Mouse (Mus musculus): ENCODE measurements around the gene 4930564D02Rik. TPM values are rescaled to one million over a fixed set of nuclear protein-coding genes. Genes with fewer than 3 reads are reported as not detected.

The 4930564D02Rik gene
- polyA plus RNA-seq, 1 experiment from 2014 or later: not detected

DNA sequence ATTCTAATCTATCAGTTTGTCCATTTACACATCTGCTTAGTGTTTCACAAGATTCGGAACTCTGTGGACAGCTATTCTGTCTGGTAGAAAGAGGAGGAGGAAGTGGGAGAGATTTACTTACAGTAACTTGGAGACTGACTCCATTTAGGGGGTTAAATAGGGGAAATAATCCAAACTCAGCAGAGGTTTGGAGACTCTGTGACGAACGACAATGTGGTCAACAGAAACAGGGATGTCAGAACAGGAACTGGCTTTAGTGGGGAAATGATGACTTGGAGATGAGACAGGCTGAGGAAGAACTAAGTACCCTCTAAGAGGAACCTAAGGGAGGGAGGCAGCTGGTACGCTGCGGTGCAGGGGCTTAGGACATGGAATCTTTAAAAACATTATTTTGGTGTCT lies 19.8 kb upstream of the 4930564D02Rik start:
- H3K4me2 ChIP-seq: no peak overlapping the region
- H3K27me3 ChIP-seq (replicated peaks): no peaks in the 10 kb centered on the region
- H3K36me3 ChIP-seq (replicated peaks): no peaks in the 10 kb centered on the region
- no peak for ATAC-seq (replicated peaks)
- H3K4me1 ChIP-seq: peaks cover 69% of the 10 kb centered on the region
- WGBS: 87% methylated on average over 5 of the region's 5 CpGs
- H3K4me3 ChIP-seq: no peak overlapping the region
- H3K9me3 ChIP-seq: no peaks in the 10 kb centered on the region
- H3K9ac ChIP-seq: no peak overlapping the region
- H3K27ac ChIP-seq: no peak overlapping the region

DNA sequence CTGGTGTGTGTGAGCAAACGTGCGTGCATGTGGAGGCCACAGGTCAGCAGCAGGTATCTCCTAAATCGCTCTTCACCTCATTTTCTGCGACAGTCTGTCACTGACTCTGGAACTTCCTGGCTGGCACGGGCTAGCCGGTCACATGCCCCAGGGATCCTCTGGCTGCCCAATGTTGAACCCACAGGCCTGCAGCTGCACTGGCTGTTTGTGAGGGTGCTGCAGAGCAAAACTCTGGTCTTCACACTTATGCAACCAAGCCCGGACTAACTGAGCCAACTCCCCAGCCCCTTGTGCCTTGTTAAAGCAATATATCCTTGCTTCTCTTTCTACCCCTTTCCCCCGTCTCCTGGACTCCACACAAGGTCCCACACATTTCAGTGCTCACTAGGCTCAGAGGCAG lies 19.0 kb upstream of the 4930564D02Rik start:
- Histone ChIP-seq H3K27me3 (replicated peaks) (no peaks in the 10 kb centered on the region), H3K4me2 (no peak overlapping the region), H3K9me3 (no peaks in the 10 kb centered on the region), H3K4me1 (peaks cover 68% of the 10 kb centered on the region), H3K4me3 (no peak overlapping the region), H3K27ac (no peak overlapping the region), H3K9ac (no peak overlapping the region), H3K36me3 (replicated peaks) (no peaks in the 10 kb centered on the region)
- ATAC-seq (replicated peaks): no peak
- 85% methylated on average over 8 of the region's 8 CpGs for WGBS

DNA sequence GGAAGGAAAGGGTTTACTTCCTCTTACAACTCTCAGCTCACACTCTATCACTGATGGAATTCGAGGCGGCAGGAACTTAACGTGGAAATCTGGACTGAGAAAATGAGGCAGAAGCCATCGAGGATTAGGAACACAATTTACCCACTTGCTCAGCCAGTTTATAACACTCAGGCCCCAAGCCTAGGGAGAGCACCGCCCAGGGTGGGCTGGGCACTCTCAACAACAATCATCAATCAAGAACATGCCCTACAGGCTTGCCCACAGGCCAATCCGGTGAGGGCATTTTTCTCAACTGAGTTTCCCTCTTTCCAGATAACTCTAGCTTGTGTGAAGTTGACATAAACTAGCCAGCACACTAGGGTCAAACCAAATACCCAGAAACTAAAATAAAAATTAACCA lies 16.8 kb upstream of the 4930564D02Rik start:
- ATAC-seq (replicated peaks): no peak
- Histone ChIP-seq H3K27ac (no peak overlapping the region), H3K36me3 (replicated peaks) (no peaks in the 10 kb centered on the region), H3K9ac (no peak overlapping the region), H3K9me3 (no peaks in the 10 kb centered on the region), H3K4me2 (no peak overlapping the region), H3K4me3 (no peak overlapping the region), H3K4me1 (peaks cover 59% of the 10 kb centered on the region), H3K27me3 (replicated peaks) (no peaks in the 10 kb centered on the region)
- WGBS: 81% methylated on average over 6 of the region's 6 CpGs

DNA sequence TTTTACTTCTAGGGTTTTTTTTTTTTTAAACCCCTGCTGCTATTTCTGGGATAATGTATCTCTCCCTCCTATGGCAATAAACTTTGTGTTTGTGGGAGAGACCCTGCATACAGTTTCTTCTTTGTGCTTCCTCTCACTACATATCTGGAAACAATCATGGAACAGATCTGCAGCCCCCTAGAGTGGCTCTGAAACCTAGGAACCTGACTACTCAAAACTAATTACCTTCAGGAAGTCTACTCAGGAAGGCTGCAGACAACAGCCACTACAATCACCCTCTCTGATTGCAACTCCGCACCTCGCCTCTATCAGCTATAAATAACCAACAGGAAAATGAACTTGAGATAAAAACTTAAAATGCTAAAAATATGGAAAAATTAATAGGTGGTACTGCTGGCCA lies 15.5 kb upstream of the 4930564D02Rik start:
- H3K4me1 ChIP-seq: peaks cover 52% of the 10 kb centered on the region
- no peaks in the 10 kb centered on the region for H3K36me3 ChIP-seq (replicated peaks)
- peak overlapping the region; percentile 70 for H3K4me2 ChIP-seq
- peak overlapping the region; percentile 58 for H3K4me3 ChIP-seq
- 69% methylated on average over 2 of the region's 2 CpGs for WGBS
- peak overlapping the region; percentile 79 for H3K9ac ChIP-seq
- no peaks in the 10 kb centered on the region for H3K9me3 ChIP-seq
- no peak for ATAC-seq (replicated peaks)
- 0 out of 2 replicates have a peak overlapping the region, but pooled peaks have one; percentile 87 for H3K27ac ChIP-seq
- H3K27me3 ChIP-seq (replicated peaks): no peaks in the 10 kb centered on the region

DNA sequence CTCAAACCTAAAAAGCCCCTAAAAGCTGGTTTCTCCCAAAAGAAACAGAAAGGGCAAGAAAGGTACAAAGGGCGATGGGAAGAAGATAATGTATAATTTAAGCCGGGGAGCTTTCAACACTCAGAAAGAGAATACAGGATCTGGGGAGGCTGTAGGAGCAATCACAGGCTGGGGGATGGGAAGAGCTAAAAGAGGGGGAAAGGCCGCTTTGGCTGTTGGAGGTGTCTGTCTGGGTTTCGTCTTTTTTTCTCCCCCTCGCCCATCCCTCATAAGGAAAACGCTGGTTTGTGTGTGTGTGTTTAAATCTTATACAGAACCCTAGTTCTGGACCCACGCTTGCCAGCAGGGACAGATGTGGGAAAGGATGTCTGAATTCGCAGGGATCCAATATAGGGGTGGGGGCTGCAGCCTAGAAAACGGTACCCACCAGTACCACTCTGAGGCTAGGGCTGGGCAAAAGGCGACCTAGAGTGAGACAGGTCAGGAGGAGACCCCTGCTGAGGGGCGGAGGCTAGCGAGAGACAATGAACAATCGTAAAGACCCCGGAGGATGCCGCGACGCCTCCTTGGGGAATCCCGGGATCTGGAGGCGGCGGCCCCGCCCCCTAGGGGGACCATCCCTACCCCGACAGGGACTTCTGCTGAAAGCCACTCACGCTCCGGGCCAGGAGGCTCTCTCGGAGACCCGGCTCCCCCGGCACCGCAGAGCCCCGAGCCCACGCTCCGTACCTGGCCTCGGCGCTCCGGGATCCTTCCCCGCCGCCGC lies 14.3 kb upstream of the 4930564D02Rik start:
- under 1% methylated on average over 37 of the region's 37 CpGs for WGBS

DNA sequence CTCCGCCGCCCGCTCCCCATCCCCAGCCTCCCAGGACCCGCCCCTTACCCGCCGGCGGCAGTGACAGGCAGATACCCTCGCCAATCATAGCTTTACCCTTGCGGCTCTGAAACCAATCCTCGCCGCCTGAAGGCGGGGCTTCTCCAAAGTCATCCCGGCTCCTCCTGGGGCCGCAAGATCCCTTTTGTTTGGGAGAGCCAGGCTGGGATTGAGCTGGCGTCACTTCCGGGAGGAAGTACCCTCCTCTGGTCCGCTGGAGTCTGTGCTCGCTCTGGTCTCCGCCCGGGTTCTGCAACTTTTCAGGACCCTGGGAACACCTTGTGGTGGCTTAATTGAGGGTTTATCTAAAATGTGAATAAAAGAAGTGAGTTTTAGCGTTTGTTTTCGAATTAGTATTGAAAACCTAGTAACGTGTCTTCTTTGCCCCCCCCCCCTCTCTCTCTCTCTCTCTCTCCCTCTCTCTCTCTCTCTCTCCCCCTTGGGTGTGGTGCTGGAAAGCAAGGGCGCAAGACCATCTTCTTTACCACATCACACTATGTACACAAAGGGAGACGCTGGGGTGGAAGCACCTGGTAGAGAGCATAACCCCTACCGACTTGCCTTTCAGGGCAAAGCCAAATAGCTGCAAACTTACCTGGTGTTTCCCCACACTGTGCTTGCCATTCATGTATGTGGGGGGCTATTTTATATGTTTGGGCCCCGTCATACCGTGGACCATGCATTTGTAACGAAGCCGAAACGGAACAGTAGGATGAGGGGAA lies 13.5 kb upstream of the 4930564D02Rik start, which contains the start of gene Cttnbp2nl:
TSS of gene Cttnbp2nl (minus strand) at position 210 of the 761 bp plus-strand sequence.
- peak within 1 kb of the TSS; percentile 87 for H3K27ac ChIP-seq
- peak within 1 kb of the TSS; percentile 58 for H3K4me3 ChIP-seq
- H3K9me3 ChIP-seq: no peaks in the 10 kb centered on the region
- peak; percentile 99 for ATAC-seq (replicated peaks)
- 3% methylated on average over 31 of the region's 31 CpGs for WGBS
- H3K4me2 ChIP-seq: peak within 1 kb of the TSS; percentile 77
- no peaks in the 10 kb centered on the region for H3K27me3 ChIP-seq (replicated peaks)
- H3K9ac ChIP-seq: peak within 1 kb of the TSS; percentile 79
- no peaks in the 10 kb centered on the region for H3K36me3 ChIP-seq (replicated peaks)
- peaks cover 33% of the 10 kb centered on the region for H3K4me1 ChIP-seq

More for the DNA sequence above, 14.3 kb upstream of the 4930564D02Rik start:
- Histone ChIP-seq H3K4me2 (peak overlapping the region; percentile 70), H3K36me3 (replicated peaks) (no peaks in the 10 kb centered on the region), H3K27ac (peak overlapping the region; percentile 87), H3K4me1 (peaks cover 41% of the 10 kb centered on the region), H3K9ac (peak overlapping the region; percentile 79), H3K4me3 (peak overlapping the region; percentile 58), H3K27me3 (replicated peaks) (no peaks in the 10 kb centered on the region), H3K9me3 (no peaks in the 10 kb centered on the region)
- peak; percentile 68 for ATAC-seq (replicated peaks)

DNA sequence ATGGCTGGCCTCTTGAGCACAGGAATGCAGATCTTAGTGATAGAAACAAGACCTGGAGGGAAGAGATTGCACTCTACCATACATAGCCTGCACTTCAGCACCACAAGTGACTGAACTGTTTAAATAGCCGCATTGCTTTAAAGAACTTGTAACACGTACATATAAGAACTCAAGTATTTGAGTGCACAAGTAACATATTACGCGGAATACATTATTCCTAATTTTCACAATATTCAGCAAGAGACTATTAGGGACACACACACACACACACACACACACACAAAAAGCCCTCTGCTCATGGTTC lies 13.0 kb upstream of the 4930564D02Rik start:
- Histone ChIP-seq H3K9ac (peak overlapping the region; percentile 63), H3K4me2 (peak overlapping the region; percentile 77), H3K36me3 (replicated peaks) (no peaks in the 10 kb centered on the region), H3K4me3 (peak overlapping the region; percentile 58), H3K9me3 (no peaks in the 10 kb centered on the region), H3K27ac (peak overlapping the region; percentile 80), H3K4me1 (peaks cover 32% of the 10 kb centered on the region), H3K27me3 (replicated peaks) (no peaks in the 10 kb centered on the region)
- 0 out of 2 replicates have a peak, but pooled peaks have one; percentile 0 for ATAC-seq (replicated peaks)
- 69% methylated on average over 4 of the region's 4 CpGs for WGBS

DNA sequence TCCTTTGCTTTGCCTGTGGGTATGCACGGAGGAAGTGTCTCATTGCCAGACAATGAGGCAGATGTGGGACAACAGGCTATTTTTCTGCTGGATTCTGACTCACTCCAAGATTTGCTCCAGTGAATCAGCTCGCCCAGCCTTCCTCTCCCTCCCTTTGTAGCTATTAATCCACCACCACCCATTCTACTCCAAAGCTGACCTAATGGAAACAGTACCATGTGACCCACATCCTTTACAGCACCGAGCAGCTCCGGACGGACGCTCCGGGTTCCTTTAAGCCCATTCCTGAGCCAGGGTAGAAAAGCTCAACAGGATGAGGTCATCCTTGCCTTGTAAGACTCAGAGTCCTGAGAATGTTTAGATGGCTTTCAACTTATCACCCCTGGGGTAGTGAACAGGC lies 11.7 kb upstream of the 4930564D02Rik start:
- peaks cover 7% of the 10 kb centered on the region; the same call in 1 of the 2 replicates for H3K27me3 ChIP-seq (replicated peaks)
- no peak overlapping the region for H3K4me3 ChIP-seq
- no peak overlapping the region for H3K9ac ChIP-seq
- H3K4me1 ChIP-seq: peaks cover 25% of the 10 kb centered on the region
- no peak for ATAC-seq (replicated peaks)
- no peak overlapping the region for H3K4me2 ChIP-seq
- no peaks in the 10 kb centered on the region for H3K36me3 ChIP-seq (replicated peaks)
- 56% methylated on average over 7 of the region's 7 CpGs for WGBS
- no peaks in the 10 kb centered on the region for H3K9me3 ChIP-seq
- H3K27ac ChIP-seq: 0 out of 2 replicates have a peak overlapping the region, but pooled peaks have one; percentile 11

DNA sequence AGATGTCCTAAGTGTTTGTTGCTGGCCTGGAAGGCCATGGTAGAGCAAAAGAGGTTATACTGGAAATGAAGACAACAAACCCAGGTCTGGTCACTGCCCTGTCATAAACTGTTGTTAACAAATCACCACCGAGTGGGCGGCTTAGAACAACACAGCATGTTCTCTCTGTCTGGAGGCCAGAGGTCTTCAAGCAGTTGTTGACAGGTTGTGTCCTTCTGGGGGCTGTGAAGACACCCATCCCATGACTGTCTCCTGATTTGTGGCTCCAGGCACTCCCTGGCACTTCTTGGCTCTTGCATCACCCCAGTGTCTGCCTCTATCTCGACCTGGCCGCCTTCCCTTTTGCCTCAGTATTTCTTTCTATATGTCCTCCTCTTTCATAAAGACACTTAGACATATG lies 11.0 kb upstream of the 4930564D02Rik start:
- Histone ChIP-seq H3K27ac (no peak overlapping the region), H3K4me2 (no peak overlapping the region), H3K4me1 (peaks cover 20% of the 10 kb centered on the region), H3K27me3 (replicated peaks) (peaks cover 9% of the 10 kb centered on the region; the same call in 1 of the 2 replicates), H3K36me3 (replicated peaks) (no peaks in the 10 kb centered on the region), H3K9ac (no peak overlapping the region), H3K4me3 (no peak overlapping the region), H3K9me3 (no peaks in the 10 kb centered on the region)
- 84% methylated on average over 4 of the region's 4 CpGs for WGBS
- ATAC-seq (replicated peaks): no peak

DNA sequence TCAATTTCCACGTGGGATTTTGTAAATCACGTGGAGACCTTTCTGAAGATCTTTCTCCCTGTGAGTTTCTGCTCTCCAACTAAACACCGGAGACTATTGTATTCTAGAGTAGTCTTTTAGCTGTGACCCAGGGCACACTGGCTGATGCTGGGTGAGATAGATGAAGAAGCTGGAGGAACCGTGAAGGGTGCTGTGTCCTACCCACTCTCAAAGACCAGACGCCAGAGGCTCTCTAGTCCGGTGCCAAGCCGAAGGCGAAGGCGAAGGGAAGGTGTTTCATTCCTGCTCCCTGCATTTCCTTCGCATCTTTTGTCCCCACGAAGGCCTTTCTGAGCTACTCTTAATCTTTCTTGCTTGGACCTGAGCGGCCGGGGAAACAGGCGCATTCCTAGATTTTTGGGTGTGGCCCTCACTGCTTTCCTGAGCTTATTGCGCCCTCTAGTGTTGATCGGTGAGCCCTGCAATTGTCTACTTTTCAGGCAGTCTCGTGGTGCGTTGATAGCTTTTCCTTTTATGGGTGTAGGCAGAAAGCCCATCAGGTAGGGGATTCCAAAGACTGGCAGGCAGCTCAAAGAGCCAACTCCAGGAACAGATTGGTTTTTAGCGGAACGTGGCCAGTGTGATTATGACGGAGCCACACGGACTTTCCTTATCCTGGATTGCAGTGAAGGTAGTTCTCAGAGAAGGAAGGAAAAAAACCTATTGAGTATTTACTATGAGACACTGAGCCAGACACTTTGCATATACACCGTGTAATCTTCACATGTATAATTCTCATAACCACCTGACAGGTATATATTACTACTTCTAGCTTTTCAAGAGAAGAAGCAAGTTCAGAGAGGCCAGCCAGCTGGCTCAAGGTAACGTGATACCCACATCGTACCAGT lies 7.8 kb upstream of the 4930564D02Rik start:
- Histone ChIP-seq H3K4me3 (peak overlapping the region; percentile 34), H3K27me3 (replicated peaks) (peaks cover 10% of the 10 kb centered on the region; the same call in 1 of the 2 replicates), H3K9me3 (no peaks in the 10 kb centered on the region), H3K9ac (peak overlapping the region; percentile 23; the same call in 1 of the 2 replicates), H3K27ac (no peak overlapping the region), H3K4me1 (peaks cover 7% of the 10 kb centered on the region; the same call in 1 of the 2 replicates), H3K4me2 (peak overlapping the region; percentile 72), H3K36me3 (replicated peaks) (no peaks in the 10 kb centered on the region)
- WGBS: 15% methylated on average over 25 of the region's 25 CpGs
- ATAC-seq (replicated peaks): peak; percentile 76

DNA sequence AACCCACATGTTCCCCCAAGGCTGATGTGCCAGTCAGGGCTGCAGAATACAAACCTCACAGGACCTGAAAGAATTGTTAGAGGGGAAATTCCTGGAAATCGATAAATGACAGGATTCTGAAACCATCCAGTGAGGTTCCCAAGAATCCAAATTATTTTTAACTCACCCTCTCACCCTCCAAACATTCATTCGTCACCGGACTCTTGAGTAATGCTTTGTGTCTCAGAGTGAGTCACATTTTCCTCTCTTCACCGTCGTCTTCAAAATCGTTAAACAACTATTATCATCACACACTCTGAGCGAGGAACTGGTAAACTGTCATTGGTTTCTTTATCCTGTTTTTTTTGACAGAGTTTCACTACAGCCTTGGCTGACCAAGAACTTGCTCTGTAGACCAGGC lies 6.7 kb upstream of the 4930564D02Rik start:
- H3K27me3 ChIP-seq (replicated peaks): peaks cover 10% of the 10 kb centered on the region; the same call in 1 of the 2 replicates
- H3K36me3 ChIP-seq (replicated peaks): no peaks in the 10 kb centered on the region
- no peak overlapping the region for H3K9ac ChIP-seq
- 84% methylated on average over 7 of the region's 7 CpGs for WGBS
- no peaks in the 10 kb centered on the region for H3K9me3 ChIP-seq
- peaks cover 7% of the 10 kb centered on the region; the same call in 1 of the 2 replicates for H3K4me1 ChIP-seq
- no peak overlapping the region for H3K4me3 ChIP-seq
- no peak overlapping the region for H3K4me2 ChIP-seq
- no peak for ATAC-seq (replicated peaks)
- no peak overlapping the region for H3K27ac ChIP-seq

Measured in midbrain, embryonic 15.5 days (tissue).